Mouse (Mus musculus) heart, postnatal 36 days (tissue): Measurements from ENCODE around the gene Vmn1r76. TPM values are rescaled to one million over a fixed set of nuclear protein-coding genes. Genes with fewer than 3 reads are reported as not detected.

ENCODE experiments used
- DNase-seq, 2 experiments: peaks; one replicate each; pipeline ENCODE4 v3.0.0; 2021 to 2022
- intact Hi-C: fragments of 180-260 bp; cut with DNase I; formaldehyde crosslinking; loops from one replicate; pipeline ENCODE4 v1.15.1; 2025
- total RNA-seq, 2 experiments: library from RNA; stranded (reverse); gene quantifications; 2 replicates each; pipeline ENCODE4 v1.2.3; 2021

The Vmn1r76 gene
- total RNA-seq, result not detected

GRCm38 (mm10) chr7:11938113-11938512, at the start of gene Vmn1r76:
Gene Vmn1r76 (minus strand): TSS chr7:11938213.
- intact Hi-C loops, result no loop called here
- no peak for DNase-seq

- intact Hi-C loops, result no loop called here
- no peak for DNase-seq
These were observed 34.6 kb upstream of the Vmn1r76 start for GRCm38 (mm10) chr7:11972611-11973010.

- intact Hi-C loops, result no loop called here
- DNase-seq, result no peak
These were observed 10.0 kb upstream of the Vmn1r76 start for GRCm38 (mm10) chr7:11947991-11948390.

GRCm38 (mm10) chr7:11874330-11874729, 63.7 kb downstream of the Vmn1r76 start, which contains the start of gene Vmn1r75:
Gene Vmn1r75 (plus strand): TSS chr7:11874630.
- DNase-seq, result no peak
- intact Hi-C loops, result no loop called here

Other genes with a start within 250 kb of the Vmn1r76 start
- not detected for gene Vmn1r73, start 207.9 kb downstream of the Vmn1r76 start, total RNA-seq
- gene Vmn1r74, start 104.2 kb downstream of the Vmn1r76 start, total RNA-seq, result not detected
- not detected for gene Vmn1r75, start 63.6 kb downstream of the Vmn1r76 start, total RNA-seq
- gene Vmn1r77, start 98.5 kb upstream of the Vmn1r76 start, total RNA-seq, result not detected
- gene Vmn1r78, start 212.0 kb upstream of the Vmn1r76 start, total RNA-seq, result not detected
- not detected for gene Vmn1r79, start 233.1 kb upstream of the Vmn1r76 start, total RNA-seq